Mouse (Mus musculus) ES-Bruce4 (cell line): Measurements from ENCODE around the gene Prcd.

Source experiments
- CTCF ChIP-seq: IDR thresholded peaks from one replicate; pipeline ENCODE4 v1.8.1; 2011; ENCODE audit warnings: low read depth, low read length
- EP300 ChIP-seq: IDR thresholded peaks from 2 replicates; pipeline ENCODE4 v1.6.1; 2011; ENCODE audit warnings: low read depth, low read length; ENCODE audit not compliant: insufficient read depth
- POLR2A ChIP-seq: IDR thresholded peaks from one replicate; pipeline ENCODE4 v1.8.1; 2011; ENCODE audit warnings: low read length; ENCODE audit not compliant: insufficient read depth

GRCm38 (mm10) chr11:116611883-116612282 is 41.5 kb upstream of the Prcd start:
- TF ChIP-seq POLR2A (no peak), CTCF (no peak), EP300 (no peak)
